Mouse (Mus musculus) liver, adult 2 months (tissue): ENCODE measurements at regions not wholly inside any gene's neighbourhood (a gene's known extent, or its start where the extent isn't known, plus 50 kb on each side); places are given as distances from the start of the nearest gene placed in this dataset.
A peak's percentile ranks its signal among the peaks of the same experiment; 100 is the strongest.

Experiments used
- DNase-seq: peaks from one replicate; pipeline ENCODE4 v3.0.0-alpha.2; 2011; ENCODE audit warnings: low read depth, low spot score; ENCODE audit errors: extremely low read depth
- H3K27ac ChIP-seq: fragments of 200-500 bp; replicated peaks from 2 replicates; pipeline ENCODE4 v1.5.1; 2012; ENCODE audit warnings: low read depth, mild to moderate bottlenecking, control low read depth, inconsistent platforms, low read length; ENCODE audit not compliant: insufficient read depth
- H3K27me3 ChIP-seq: fragments of 200-500 bp; 2 replicates; pipeline ENCODE4 v1.6.1; 2012; ENCODE audit warnings: mild to moderate bottlenecking, moderate library complexity, low read length, inconsistent platforms; ENCODE audit not compliant: control insufficient read depth, insufficient read depth
- H3K36me3 ChIP-seq: fragments of 200-500 bp; 2 replicates; pipeline ENCODE4 v1.6.1; 2012; ENCODE audit warnings: low read length, inconsistent platforms; ENCODE audit not compliant: control insufficient read depth, insufficient read depth
- H3K4me1 ChIP-seq: fragments of 200-500 bp; 2 replicates; pipeline ENCODE4 v1.6.1; 2011; ENCODE audit warnings: low read length; ENCODE audit not compliant: control insufficient read depth, insufficient read depth
- H3K4me3 ChIP-seq: fragments of 200-500 bp; 2 replicates; pipeline ENCODE4 v1.5.1; 2011; ENCODE audit warnings: low read depth, mild to moderate bottlenecking, control low read depth, low read length, moderate library complexity; ENCODE audit not compliant: insufficient read depth
- H3K79me2 ChIP-seq: fragments of 200-500 bp; 2 replicates; pipeline ENCODE4 v1.6.1; 2012; ENCODE audit warnings: inconsistent platforms, mild to moderate bottlenecking, low read length, moderate library complexity; ENCODE audit not compliant: control insufficient read depth, insufficient read depth
- H3K9ac ChIP-seq: fragments of 200-500 bp; 2 replicates; pipeline ENCODE4 v1.6.1; 2012; ENCODE audit warnings: low read depth, mild to moderate bottlenecking, control low read depth, inconsistent platforms, low read length
- CTCF ChIP-seq: fragments of 200-500 bp; IDR thresholded peaks from 2 replicates; pipeline ENCODE4 v1.5.1; 2011; ENCODE audit warnings: low read depth, low read length, control low read depth
- POLR2A ChIP-seq: fragments of 200-500 bp; IDR thresholded peaks from 2 replicates; pipeline ENCODE4 v1.6.1; 2011; ENCODE audit warnings: low read length, control low read depth; ENCODE audit not compliant: insufficient read depth; ENCODE audit errors: extremely low read depth
- WGBS: fragments of 180-500 bp; shearing (Covaris S2); methylation state at CpG from one replicate; pipeline ENCODE4 v1.1.7; 2018; 5-methylcytosine and 5-hydroxymethylcytosine counted together

DNA sequence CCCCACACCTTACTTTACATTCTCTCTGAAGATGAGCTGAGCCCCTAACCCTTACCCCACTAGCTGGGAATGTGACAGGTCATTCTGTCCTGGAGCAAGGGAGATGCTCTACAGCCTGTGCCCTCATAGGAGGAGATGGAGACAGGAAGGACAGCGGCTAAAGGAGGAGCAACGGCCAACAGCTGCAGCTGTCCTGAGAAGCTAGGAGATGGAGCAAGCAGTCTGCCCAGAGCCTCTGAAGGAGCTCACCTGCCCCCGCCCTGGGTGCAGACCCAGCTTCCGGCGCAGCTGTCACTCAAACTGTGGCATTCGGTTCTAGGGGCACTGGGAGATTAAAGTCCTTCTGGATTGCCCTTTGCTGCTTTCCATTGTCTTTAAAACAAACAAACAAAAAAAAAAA lies 69.6 kb downstream of the 1700001O22Rik start:
- DNase-seq, result no peak
- no peak overlapping the region for H3K9ac ChIP-seq
- H3K27me3 ChIP-seq, result no peaks in the 10 kb centered on the region
- WGBS, result 66% methylated on average over 6 of the region's 6 CpGs
- H3K79me2 ChIP-seq, result no peaks in the 10 kb centered on the region
- H3K4me3 ChIP-seq, result no peak overlapping the region
- H3K27ac ChIP-seq, result no peak overlapping the region
- TF ChIP-seq POLR2A, result no peak
- no peak for TF ChIP-seq CTCF
- no peaks in the 10 kb centered on the region for H3K4me1 ChIP-seq
- H3K36me3 ChIP-seq, result no peaks in the 10 kb centered on the region

DNA sequence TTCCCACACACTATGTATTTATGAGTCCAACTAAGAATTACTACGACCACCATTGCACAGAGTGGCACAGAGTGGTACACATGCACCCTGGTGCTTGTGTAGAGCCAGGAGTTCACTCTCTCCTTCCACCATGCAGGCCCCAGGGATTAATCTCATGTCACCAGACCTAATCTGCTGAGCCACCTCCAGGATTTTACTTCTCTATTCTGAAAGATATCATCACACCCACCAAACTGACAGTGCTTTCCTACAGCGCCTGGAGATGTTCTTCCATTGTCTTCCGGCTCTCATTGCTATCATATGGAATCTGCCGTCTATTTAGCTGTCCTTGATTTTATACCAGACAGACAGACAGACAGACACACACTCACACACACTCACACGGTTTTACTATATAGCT lies 71.6 kb downstream of the 1700001O22Rik start:
- no peak for DNase-seq
- no peaks in the 10 kb centered on the region for H3K27me3 ChIP-seq
- H3K79me2 ChIP-seq, result no peaks in the 10 kb centered on the region
- 97% methylated on average over 5 of the region's 5 CpGs for WGBS
- no peaks in the 10 kb centered on the region for H3K4me1 ChIP-seq
- H3K9ac ChIP-seq, result no peak overlapping the region
- TF ChIP-seq CTCF (no peak), POLR2A (no peak)
- no peaks in the 10 kb centered on the region for H3K36me3 ChIP-seq
- no peak overlapping the region for H3K27ac ChIP-seq
- H3K4me3 ChIP-seq, result no peak overlapping the region

DNA sequence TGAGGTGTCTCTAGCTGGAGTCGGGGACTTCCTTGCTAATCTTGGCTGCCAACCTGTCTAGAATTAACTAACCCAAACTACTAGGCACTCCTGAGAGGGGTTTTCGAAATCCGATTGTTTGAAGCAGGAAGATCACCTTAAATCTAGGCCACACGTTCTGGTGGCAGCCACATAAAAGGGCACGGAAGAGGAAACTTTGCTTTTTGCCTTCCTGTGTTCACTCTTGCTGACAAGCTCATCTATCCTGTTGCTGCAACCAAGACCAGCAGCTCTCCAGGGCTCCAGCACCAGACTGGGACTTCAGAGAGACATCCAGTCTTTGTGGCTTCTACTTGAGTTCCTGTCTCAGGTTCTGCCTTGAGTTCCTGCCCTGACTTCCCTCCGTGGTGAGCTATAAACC lies 75.5 kb downstream of the 1700001O22Rik start:
- Histone ChIP-seq H3K4me1 (peaks cover 8% of the 10 kb centered on the region), H3K27ac (no peak overlapping the region), H3K27me3 (no peaks in the 10 kb centered on the region), H3K36me3 (no peaks in the 10 kb centered on the region), H3K4me3 (no peak overlapping the region), H3K79me2 (no peaks in the 10 kb centered on the region), H3K9ac (no peak overlapping the region)
- WGBS, result 82% methylated on average over 6 of the region's 6 CpGs
- no peak for TF ChIP-seq CTCF
- DNase-seq, result no peak

DNA sequence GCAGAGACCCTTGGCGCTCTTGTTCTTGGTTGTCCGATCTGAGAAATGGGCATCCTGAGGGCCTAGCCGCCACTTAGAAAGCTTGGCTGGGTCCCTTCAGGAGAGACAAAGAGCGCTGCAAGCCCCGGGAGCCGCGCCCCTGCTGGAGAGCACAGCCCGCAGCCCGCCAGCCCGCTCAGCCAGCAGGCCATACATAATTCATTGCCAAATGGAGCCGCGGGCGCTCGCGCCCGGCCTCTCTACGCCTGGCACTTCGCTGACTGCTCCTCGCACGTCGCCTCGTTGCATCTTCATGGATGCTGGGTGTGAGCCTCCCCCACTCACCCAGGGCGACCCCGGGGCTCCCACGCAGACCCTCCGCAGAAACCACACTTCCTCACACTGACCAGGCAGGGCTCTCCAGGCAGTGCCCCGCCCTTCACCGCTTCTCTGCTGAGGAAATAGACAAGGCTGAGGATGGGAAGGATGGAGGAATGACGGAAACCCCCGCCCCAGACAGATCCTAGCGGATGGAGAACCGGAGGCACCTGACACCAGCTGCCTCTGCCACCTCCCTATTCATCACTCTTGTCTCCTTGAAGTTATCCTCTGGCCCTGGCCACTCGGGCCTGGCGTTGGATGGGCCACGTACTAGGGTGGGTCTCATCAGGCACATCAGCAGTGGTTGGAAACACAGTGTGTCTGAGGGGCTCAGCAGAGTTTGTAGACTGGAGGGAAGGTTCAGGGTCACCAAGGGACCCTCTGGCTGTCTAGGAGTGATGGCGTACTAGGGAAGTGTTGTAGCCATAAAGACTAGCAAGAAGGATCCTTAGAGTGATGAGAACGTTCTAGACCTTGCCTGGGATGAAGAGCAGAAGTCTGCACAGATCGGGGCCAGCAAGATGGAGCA lies 77.6 kb downstream of the 1700001O22Rik start:
- Histone ChIP-seq H3K36me3 (no peaks in the 10 kb centered on the region), H3K27me3 (no peaks in the 10 kb centered on the region), H3K4me1 (peaks cover 8% of the 10 kb centered on the region), H3K9ac (0 out of 2 replicates have a peak overlapping the region, but pooled peaks have one; percentile 5), H3K4me3 (no peak overlapping the region), H3K79me2 (no peaks in the 10 kb centered on the region), H3K27ac (no peak overlapping the region)
- TF ChIP-seq CTCF, result no peak
- TF ChIP-seq POLR2A, result no peak
- DNase-seq, result no peak
- 31% methylated on average over 38 of the region's 38 CpGs for WGBS

DNA sequence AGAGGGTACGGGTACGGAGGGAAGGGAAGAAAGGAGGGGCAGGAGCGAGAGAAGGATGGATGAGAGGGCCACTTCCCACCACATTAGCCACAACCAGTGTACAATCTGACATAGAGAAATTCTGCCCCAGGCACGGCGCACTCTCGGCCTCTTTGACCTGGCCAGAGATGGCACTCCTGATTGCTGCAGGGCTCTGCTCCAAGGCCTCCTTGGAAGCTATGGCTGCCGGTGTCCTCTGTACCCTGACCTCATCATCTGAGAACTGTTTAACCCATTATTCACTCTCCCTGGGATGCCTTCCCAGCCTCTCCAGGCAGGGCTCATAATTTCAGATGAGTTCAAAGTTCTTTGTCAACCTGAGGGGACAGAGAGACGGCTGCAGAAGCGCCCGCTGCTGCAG lies 78.3 kb downstream of the 1700001O22Rik start:
- DNase-seq, result peak; percentile 76
- Histone ChIP-seq H3K27ac (no peak overlapping the region), H3K4me3 (no peak overlapping the region), H3K4me1 (peaks cover 8% of the 10 kb centered on the region), H3K27me3 (no peaks in the 10 kb centered on the region), H3K79me2 (no peaks in the 10 kb centered on the region), H3K36me3 (no peaks in the 10 kb centered on the region), H3K9ac (no peak overlapping the region)
- WGBS, result 45% methylated on average over 10 of the region's 10 CpGs
- no peak for TF ChIP-seq POLR2A
- TF ChIP-seq CTCF, result no peak

DNA sequence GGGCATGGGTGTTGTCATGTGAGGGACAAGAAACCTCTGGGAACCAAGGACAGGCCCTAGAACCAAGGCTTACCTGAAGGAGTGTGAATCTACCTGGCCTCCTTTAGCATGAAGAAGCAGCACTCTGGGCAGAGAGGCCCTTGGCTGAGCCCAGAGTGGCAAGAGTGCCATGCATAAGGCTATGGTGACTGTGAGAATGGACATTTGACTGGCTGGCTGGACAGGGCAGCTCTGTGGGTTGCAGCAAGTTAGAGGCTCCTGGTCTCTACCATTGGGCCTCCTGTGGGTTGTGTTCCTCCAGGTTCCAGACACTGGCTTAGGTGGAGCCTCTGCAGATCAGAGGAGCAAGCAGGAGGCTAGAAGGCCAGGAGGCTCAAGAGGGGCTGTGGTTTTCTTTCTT lies 78.9 kb downstream of the 1700001O22Rik start:
- H3K27ac ChIP-seq, result no peak overlapping the region

More for the DNA sequence above, 78.9 kb downstream of the 1700001O22Rik start:
- H3K36me3 ChIP-seq, result no peaks in the 10 kb centered on the region
- DNase-seq, result no peak
- H3K79me2 ChIP-seq, result no peaks in the 10 kb centered on the region
- H3K9ac ChIP-seq, result no peak overlapping the region
- H3K4me3 ChIP-seq, result no peak overlapping the region
- H3K27me3 ChIP-seq, result no peaks in the 10 kb centered on the region
- H3K4me1 ChIP-seq, result peaks cover 8% of the 10 kb centered on the region
- no peak for TF ChIP-seq CTCF
- no peak for TF ChIP-seq POLR2A
